ENCODE assay signal across 16 mouse cellular contexts in the genomic region with DNA sequence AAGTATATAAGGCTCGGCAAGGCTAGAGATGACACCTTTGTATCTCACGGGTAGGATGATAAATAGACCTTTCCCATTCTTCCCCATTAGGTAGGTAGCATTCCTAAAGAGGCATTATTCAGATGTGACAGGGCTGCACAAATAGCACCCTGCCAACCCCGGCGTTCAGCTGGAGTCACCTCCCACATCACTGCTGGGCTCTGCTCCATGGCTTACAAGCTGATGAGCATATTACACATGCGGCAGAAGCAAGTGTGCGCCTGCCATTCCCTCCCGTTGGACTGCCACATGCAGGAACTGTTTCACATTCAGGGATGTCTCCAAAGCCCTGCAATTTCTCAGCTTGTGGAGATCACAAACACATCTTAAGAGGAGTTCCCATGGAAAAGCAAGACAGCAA.
DNase-seq lines count a peak whose midpoint lies in the region; ATAC-seq and TF ChIP-seq lines count a peak whose summit lies in the region.
"Had no signal": no experiment of that assay in that cellular context is flagged by ENCODE, and none has a peak within 500 bp of the region (broad histone marks: within the 10 kb centered on the region; RNA-seq: fewer than 3 reads in every experiment).

No protein-coding gene starts in this region.

- no peak for TF ChIP-seq CTCF in heart, adult 2 months (IDR thresholded peaks at IDR 0.05)

- H3K27ac ChIP-seq in hindbrain, embryonic 16.5 days (ENCODE audit: low read depth, low read length), result no peak overlapping the region
- no peak overlapping the region for H3K27ac ChIP-seq in hindbrain, embryonic 12.5 days
- no peak overlapping the region for H3K27ac ChIP-seq in heart, adult 2 months
- H3K27ac ChIP-seq: limb, embryonic 13.5 days; midbrain, embryonic 10.5 days; stomach, embryonic 15.5 days had no signal

- no peak for TF ChIP-seq EP300 in heart, adult 2 months (IDR thresholded peaks at IDR 0.05; ENCODE audit: insufficient read depth, low read depth, low read length)

- DNase-seq in layer of hippocampus, adult 18-20 months (ENCODE audit: low spot score in 2 of 2), result peak; percentile 73 to 88
- DNase-seq in left cerebral cortex, postnatal 10 days (ENCODE audit: extremely low spot score in 1 of 2, low spot score in 2 of 2), result peak; percentile 37 to 50
- peak; percentile 30 for DNase-seq in right cerebral cortex, postnatal 4 days
- DNase-seq in heart, adult 2 months, result no peak
- DNase-seq in urinary bladder, postnatal 36 days (ENCODE audit: low spot score in 2 of 2), result no peak
- no peak for DNase-seq in adrenal gland, adult 18-20 months (ENCODE audit: low spot score in 2 of 2)
- DNase-seq: adrenal gland, postnatal 14 days; cerebellum, adult 11 months; heart, postnatal 36 days; kidney, adult 8-10 months had no signal

- no peak for TF ChIP-seq POLR2A in heart, adult 2 months (IDR thresholded peaks at IDR 0.05; ENCODE audit: insufficient read depth, low read depth, low read length)

- no peak overlapping the region for H3K4me3 ChIP-seq in hindbrain, embryonic 16.5 days (ENCODE audit: low read length)
- no peak overlapping the region for H3K4me3 ChIP-seq in hindbrain, embryonic 12.5 days
- H3K4me3 ChIP-seq in heart, adult 2 months, result no peak overlapping the region
- H3K4me3 ChIP-seq: limb, embryonic 13.5 days; midbrain, embryonic 10.5 days; stomach, embryonic 15.5 days had no signal

- no peak overlapping the region for H3K4me2 ChIP-seq in hindbrain, embryonic 16.5 days (ENCODE audit: low read length)
- H3K4me2 ChIP-seq in hindbrain, embryonic 12.5 days (replicated peaks), result no peak overlapping the region
- H3K4me2 ChIP-seq: limb, embryonic 13.5 days; stomach, embryonic 15.5 days had no signal

- intact Hi-C loops in left cerebral cortex, postnatal 10 days (cut with DNase I), result no loop called here
- intact Hi-C loops in heart, adult 2 months (cut with DNase I), result no loop called here

- peaks cover 4% of the 10 kb centered on the region; the same call in 1 of the 2 replicates for H3K4me1 ChIP-seq in hindbrain, embryonic 16.5 days (ENCODE audit: control insufficient read depth, insufficient read depth, low read depth, low read length)
- H3K4me1 ChIP-seq in hindbrain, embryonic 12.5 days, result no peaks in the 10 kb centered on the region
- H3K4me1 ChIP-seq in heart, adult 2 months (ENCODE audit: control insufficient read depth, insufficient read depth, low read length), result no peaks in the 10 kb centered on the region
- H3K4me1 ChIP-seq: limb, embryonic 13.5 days; midbrain, embryonic 10.5 days; stomach, embryonic 15.5 days had no signal

- H3K79me2 ChIP-seq in heart, adult 2 months (replicated peaks; ENCODE audit: control insufficient read depth, insufficient read depth, low read length), result no peaks in the 10 kb centered on the region

- WGBS in hindbrain, embryonic 16.5 days, result 55% methylated on average over 7 of the region's 7 CpGs
- WGBS in hindbrain, embryonic 12.5 days, result 67% methylated on average over 7 of the region's 7 CpGs
- WGBS in heart, adult 2 months, result 73% methylated on average over 7 of the region's 7 CpGs

- no peaks in the 10 kb centered on the region for H3K9me3 ChIP-seq in hindbrain, embryonic 16.5 days (ENCODE audit: control insufficient read depth, low read length)
- no peaks in the 10 kb centered on the region; the same call in 1 of the 2 replicates for H3K9me3 ChIP-seq in hindbrain, embryonic 12.5 days (replicated peaks)
- H3K9me3 ChIP-seq: limb, embryonic 13.5 days; midbrain, embryonic 10.5 days; stomach, embryonic 15.5 days had no signal

- H3K9ac ChIP-seq in hindbrain, embryonic 16.5 days (ENCODE audit: low read depth, low read length), result no peak overlapping the region
- H3K9ac ChIP-seq in hindbrain, embryonic 12.5 days, result no peak overlapping the region
- H3K9ac ChIP-seq in heart, adult 2 months (ENCODE audit: low read depth, low read length), result no peak overlapping the region
- H3K9ac ChIP-seq: limb, embryonic 13.5 days; stomach, embryonic 15.5 days had no signal

- no peaks in the 10 kb centered on the region for H3K27me3 ChIP-seq in hindbrain, embryonic 16.5 days (replicated peaks; ENCODE audit: control insufficient read depth, insufficient read depth, low read length)
- H3K27me3 ChIP-seq in hindbrain, embryonic 12.5 days, result no peaks in the 10 kb centered on the region
- no peaks in the 10 kb centered on the region for H3K27me3 ChIP-seq in heart, adult 2 months (ENCODE audit: control insufficient read depth, insufficient read depth, low read length)
- H3K27me3 ChIP-seq: CH12.LX; stomach, embryonic 15.5 days had no signal

- H3K36me3 ChIP-seq in hindbrain, embryonic 16.5 days (ENCODE audit: control insufficient read depth, insufficient read depth, low read length), result no peaks in the 10 kb centered on the region
- H3K36me3 ChIP-seq in hindbrain, embryonic 12.5 days, result no peaks in the 10 kb centered on the region
- no peaks in the 10 kb centered on the region for H3K36me3 ChIP-seq in heart, adult 2 months (ENCODE audit: control insufficient read depth, insufficient read depth, low read length)
- H3K36me3 ChIP-seq: limb, embryonic 13.5 days; midbrain, embryonic 10.5 days; stomach, embryonic 15.5 days had no signal

- ATAC-seq in hindbrain, embryonic 16.5 days, result peak; percentile 60
- no peak for ATAC-seq in hindbrain, embryonic 12.5 days (ENCODE audit: low FRiP score)

Comparison
In these comparisons a context has a peak if more than half of its experiments do, and no peak if none do; other contexts are left out.
1. DNase-seq: peak in layer of hippocampus, adult 18-20 months (2 of 2), left cerebral cortex, postnatal 10 days (2 of 2) and right cerebral cortex, postnatal 4 days (single experiment); none in heart, adult 2 months (0 of 2), urinary bladder, postnatal 36 days (0 of 2) and adrenal gland, adult 18-20 months (0 of 2).